Mouse (Mus musculus) cerebellum, adult (tissue): ENCODE measurements around the gene Slc30a7.
"Not testable (repeated sequence)": the region's sequence is repeated elsewhere in the genome, so short reads cannot be mapped to it uniquely, and the experiment has no call there.

Experiments used
- ATAC-seq: cut with Nextera tagmentation; 2 replicates; pipeline ENCODE4 v1.9.2; 2017; ENCODE audit warnings: mild to moderate bottlenecking, moderate library complexity, mixed read lengths; ENCODE audit not compliant: insufficient number of reproducible peaks, low FRiP score, low TSS enrichment

Slc30a7 gene

GRCm38 (mm10) chr3:115949921-115950877, 57.0 kb downstream of the Slc30a7 start:
- no peak for ATAC-seq

- no peak for ATAC-seq
Observed at GRCm38 (mm10) chr3:115949220-115949920, 57.8 kb downstream of the Slc30a7 start.

- no peak for ATAC-seq
Observed at GRCm38 (mm10) chr3:115946272-115946671, 60.9 kb downstream of the Slc30a7 start.

- no peak for ATAC-seq
Observed at GRCm38 (mm10) chr3:115944376-115944775, 62.8 kb downstream of the Slc30a7 start.

GRCm38 (mm10) chr3:115941464-115941863, 65.7 kb downstream of the Slc30a7 start:
- ATAC-seq: no peak

- no peak for ATAC-seq
Observed at GRCm38 (mm10) chr3:115940510-115940909, 66.7 kb downstream of the Slc30a7 start.

GRCm38 (mm10) chr3:115937807-115938206, 69.4 kb downstream of the Slc30a7 start:
- ATAC-seq: no peak

- no peak for ATAC-seq
Observed at GRCm38 (mm10) chr3:115936734-115937599, 70.2 kb downstream of the Slc30a7 start.

- no peak for ATAC-seq
Observed at GRCm38 (mm10) chr3:115933293-115934186, 73.7 kb downstream of the Slc30a7 start.

GRCm38 (mm10) chr3:115931701-115932100, 75.5 kb downstream of the Slc30a7 start:
- no peak for ATAC-seq

- ATAC-seq: no peak
Observed at GRCm38 (mm10) chr3:115926531-115926930, 80.7 kb downstream of the Slc30a7 start.

GRCm38 (mm10) chr3:115924401-115925190, 82.6 kb downstream of the Slc30a7 start:
- ATAC-seq: no peak

- ATAC-seq: not testable (repeated sequence)
Observed at GRCm38 (mm10) chr3:115907406-115907805, 99.8 kb downstream of the Slc30a7 start.

GRCm38 (mm10) chr3:115905567-115905966, 101.6 kb downstream of the Slc30a7 start:
- ATAC-seq: no peak

- no peak for ATAC-seq
Observed at GRCm38 (mm10) chr3:115905067-115905466, 102.1 kb downstream of the Slc30a7 start.

GRCm38 (mm10) chr3:115902301-115902956, 104.8 kb downstream of the Slc30a7 start:
- ATAC-seq: no peak

GRCm38 (mm10) chr3:115898354-115898948, 108.8 kb downstream of the Slc30a7 start:
- ATAC-seq: no peak

GRCm38 (mm10) chr3:115893166-115893565, 114.0 kb downstream of the Slc30a7 start:
- no peak for ATAC-seq
